Mouse (Mus musculus): ENCODE measurements around the gene Traf4.
"Not testable (repeated sequence)": the region's sequence is repeated elsewhere in the genome, so short reads cannot be mapped to it uniquely, and the experiment has no call there.

The Traf4 gene

DNA sequence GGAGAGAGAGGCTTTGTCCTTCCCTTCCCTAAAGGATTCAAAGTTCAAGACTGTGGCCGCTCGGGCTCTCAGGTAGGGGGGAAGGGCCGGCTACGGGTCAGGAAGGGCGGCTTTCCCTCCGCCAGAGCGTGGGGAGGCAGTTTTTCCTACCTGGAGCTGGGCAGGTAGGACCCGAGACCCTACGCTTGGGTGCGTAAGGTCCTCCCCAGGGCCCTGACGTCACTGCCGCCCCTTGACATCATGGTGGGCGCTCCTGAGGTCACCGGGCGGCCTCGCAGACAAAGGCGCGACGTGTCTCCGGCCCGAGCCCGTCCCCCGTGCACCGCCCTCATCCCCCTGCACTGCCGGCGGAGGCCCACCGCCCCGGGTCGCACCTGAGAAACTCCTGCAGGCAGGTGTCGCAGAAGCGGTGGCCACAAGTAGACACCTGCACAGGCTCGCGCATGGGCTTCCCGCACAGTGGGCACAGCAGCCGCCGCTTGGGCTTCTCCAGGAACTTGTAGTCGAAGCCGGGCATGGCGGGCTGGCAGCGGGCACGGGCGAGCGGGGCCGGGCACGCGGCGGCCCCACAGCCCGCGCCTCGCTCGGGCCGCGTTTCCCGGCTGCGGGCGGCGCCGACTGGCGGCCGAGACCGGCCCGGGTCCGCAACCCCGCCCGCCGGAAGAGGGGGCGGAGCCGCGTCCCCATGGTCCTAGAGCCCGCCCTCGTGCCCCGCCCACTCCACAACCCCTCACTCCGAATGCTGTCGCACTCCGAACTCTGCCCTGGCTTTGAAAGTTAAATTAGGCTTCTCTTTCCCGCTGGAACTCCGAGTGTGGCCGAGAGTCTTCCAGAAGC lies at the start of gene Traf4:
Gene Traf4, minus strand, starts transcription at position 666 of the 837 bp plus-strand sequence.
- in situ Hi-C loops (cut with MseI, MboI): no loop called here

DNA sequence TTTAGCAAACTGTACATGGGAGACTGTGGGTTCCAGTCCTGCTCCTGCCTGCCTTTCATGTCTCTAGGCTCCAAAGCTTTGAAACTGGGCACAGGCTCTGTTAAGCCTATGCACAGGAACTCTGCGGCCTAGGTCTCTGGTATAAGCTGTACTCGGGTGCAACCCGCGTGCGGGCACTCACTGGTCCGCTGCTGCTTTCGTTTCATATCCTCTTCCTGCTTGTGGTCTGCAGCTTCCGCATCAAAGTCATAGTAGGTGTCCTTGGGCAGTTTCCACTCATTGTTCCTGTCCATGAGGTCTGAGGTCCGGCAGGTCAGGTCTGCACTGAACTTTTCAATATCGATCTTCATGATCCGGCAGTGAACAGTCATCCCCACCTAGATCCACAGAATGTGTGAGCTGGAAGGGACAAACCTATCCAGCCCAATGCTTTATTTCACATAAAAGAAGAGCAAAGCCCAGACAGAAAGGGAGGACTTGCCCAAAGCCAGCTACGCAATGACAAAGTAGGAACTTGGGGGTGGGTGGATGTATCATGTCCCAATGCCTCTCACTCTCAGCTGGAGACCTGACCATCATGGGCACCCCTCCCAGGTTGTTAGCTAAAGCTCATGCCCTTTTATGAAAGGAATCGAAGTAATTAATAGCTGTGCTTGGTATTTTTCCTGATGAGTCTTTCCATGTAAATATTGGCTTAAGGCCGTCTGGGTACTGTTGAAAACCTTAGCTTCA lies 47.9 kb upstream of the Traf4 start:
- in situ Hi-C loops (cut with MseI, MboI): no loop called here

DNA sequence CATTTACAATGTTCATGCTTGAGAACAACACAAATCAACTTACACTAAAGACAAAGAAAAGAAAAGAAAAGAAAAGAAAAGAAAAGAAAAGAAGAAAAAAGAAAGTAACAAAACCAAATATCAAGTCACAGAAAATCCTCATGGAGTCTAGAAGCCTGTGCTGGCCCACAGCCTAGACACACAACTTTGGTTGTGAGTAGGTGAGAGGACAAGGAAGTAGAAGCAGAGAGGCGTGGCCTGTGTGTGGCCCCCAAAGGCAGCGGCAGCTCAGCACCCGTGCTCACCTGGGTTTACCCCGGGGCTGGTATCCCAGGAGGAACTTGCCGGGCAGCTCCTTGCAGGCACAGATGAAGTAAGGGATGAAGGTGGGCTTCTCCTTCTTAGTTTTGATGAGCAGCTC lies 46.1 kb upstream of the Traf4 start:
- in situ Hi-C loops (cut with MseI, MboI): no loop called here

DNA sequence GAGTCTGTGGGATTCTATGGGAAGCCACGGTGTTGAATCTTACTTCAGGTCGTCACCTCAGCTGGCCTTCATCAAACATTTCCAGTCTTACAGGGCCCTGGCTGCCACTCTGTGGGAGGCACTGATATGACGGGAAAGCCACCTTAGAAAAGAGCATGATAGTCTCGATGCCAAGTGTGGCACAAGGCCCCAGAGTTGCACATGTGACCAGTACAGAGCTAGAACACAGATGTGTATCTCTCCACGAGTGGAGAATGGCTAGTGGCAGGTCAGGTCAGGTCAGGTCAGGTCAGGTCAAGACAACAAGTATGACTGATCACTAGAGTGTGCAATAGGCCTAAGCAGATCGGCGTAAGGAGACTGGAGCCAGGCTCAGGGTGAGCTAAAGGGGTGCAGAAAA lies 45.2 kb upstream of the Traf4 start:
- in situ Hi-C loops (cut with MseI, MboI): no loop called here

DNA sequence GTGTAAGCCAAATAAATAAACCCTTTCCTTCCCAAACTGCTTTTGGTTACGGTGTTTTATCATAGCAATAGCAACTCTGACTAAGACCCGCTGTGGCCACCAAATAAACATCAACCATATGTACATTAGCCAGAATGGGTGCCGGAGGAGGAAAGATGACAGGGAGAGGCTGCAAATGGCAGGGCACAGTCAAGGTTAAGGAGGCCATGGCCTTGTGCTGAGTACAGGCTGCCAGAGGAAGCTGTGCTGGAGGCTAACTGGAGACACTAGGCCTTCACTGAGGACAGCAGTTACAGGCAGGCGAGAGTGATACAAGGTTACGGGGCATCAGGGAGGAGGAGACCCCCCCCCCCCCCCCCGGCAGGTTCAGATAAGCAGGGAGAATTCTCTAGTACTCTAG lies 44.5 kb upstream of the Traf4 start:
- in situ Hi-C loops (cut with MseI, MboI): no loop called here

DNA sequence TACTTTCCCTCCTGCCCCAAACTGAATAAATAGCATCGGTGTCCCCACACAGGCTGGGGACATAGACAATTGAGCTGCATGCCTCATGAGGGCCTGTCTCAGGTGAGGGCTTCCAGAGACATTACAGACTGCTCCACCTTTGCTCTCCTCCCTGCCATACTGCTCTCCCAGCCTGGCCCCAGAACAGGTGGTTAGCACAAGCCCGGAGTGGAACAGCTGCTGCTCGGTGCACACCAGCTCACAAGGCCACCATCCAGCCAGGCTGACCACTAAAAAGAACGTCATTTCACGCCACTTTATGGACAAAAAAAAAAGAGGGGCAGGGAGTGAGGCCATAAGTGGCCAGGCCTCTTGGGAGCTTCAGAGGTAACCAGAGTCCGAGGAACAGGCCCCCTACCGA lies 41.8 kb upstream of the Traf4 start:
- in situ Hi-C loops (cut with MseI, MboI): no loop called here

DNA sequence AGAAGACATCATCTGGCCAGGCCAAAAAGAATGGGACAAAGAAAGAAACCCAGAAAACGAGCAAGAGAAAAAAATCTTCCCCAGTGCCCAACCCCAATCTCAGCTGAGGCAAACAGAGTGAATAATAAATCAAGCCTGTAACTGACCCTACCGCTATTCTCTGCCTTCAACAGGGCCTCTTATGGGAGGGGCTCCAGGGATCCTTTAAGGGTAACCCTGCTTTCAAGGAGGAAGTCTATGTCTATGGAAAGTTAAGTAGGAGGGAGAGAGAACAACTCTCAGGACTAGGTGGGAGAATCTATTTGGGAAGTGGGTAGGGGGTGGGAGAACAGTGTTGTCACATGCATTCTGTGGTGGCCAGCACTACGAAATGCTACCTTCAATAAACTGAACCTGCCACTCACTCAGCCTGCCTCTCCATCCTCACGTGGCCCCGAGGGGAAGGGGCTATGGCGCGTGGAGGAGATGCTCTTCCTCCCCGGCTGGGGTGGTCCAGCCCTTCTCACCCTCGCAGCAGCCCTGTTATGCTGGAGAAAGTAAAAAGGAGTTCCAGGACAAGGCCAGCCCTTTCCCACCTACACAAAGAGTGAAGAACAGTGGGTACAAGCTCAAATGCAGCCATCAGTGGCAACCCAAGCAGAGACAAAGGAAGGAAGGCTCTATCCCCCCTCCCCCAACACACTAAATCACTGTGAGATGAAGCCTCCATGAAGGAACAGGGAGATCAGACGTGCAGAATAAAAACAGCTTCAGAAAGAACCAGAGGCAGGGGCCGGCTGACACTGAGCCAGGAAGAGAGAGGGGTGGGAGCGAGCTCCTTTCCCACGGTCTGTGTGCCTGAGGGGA lies 40.2 kb upstream of the Traf4 start:
- in situ Hi-C loops (cut with MseI, MboI): no loop called here

DNA sequence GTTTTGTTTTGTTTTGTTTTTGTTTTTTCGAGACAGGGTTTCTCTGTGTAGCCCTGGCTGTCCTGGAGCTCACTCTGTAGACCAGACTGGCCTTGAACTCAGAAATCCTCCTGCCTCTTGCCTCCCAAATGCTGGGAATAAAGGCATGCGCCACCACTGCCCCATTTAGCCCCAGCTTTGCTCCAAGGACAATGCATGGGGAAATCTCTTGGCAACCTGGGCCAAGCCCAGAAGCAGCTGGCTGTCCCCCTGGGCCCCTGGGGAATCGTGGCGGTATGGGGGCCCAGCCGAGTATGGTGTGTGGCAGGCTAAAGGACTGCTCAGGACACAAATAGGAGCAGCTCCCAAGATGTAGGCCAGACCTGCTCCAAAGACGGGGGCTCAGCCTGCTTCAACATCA lies 38.9 kb upstream of the Traf4 start:
- in situ Hi-C loops (cut with MseI, MboI): no loop called here

DNA sequence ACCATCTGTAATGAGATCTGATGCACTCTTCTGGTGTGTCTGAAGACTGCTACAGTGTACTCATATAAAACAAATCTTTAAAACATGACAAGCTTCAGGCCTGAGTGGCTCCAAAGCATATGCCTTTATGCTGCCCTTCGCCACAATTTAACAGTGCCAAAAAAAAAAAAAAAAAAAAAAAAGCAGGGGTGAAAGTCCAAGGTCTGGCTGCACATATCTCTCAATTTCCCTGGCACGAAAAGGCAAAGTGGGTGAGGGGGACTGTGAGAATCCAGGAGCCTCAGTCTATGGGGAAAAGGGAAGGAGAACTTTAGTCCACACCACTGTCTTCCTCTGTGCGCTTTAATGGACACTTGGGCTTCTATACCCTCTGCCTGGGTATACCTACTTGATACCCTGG lies 37.0 kb upstream of the Traf4 start:
- in situ Hi-C loops (cut with MseI, MboI): no loop called here

DNA sequence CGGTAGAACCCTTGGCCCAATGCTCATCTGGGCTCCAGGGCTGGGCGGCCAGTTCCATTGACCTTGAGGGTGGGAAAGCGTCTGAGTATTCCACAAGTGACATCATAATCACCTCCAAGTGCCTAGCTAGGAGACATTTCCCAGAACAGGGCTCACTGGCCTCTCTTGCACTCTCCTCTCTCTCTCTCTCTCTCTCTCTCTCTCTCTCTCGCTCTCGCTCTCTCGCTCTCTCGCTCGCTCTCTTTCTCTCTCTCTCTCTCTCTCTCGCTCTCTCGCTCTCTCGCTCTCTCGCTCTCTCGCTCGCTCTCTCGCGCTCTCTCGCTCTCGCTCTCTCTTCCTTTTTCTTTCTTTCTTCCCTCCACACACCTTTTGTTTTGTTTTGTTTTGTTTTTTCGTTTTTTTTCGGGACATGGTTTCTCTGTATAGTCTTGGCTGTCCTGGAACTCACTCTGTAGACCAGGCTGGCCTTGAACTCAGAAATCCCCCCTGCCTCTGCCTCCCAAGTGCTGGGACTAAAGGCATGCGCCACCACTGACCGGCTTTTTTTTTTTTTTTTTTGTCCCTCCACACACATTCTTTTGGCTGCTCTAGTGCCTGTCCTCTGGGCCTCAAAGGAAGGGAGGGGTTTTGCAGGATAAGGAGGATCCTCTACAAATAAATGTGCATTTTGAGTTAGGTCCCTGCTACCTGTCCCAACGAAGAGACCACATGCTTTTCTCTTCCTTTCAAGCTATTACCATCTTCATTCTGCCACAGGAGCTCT lies 29.9 kb upstream of the Traf4 start:
- in situ Hi-C loops (cut with MseI, MboI): no loop called here

DNA sequence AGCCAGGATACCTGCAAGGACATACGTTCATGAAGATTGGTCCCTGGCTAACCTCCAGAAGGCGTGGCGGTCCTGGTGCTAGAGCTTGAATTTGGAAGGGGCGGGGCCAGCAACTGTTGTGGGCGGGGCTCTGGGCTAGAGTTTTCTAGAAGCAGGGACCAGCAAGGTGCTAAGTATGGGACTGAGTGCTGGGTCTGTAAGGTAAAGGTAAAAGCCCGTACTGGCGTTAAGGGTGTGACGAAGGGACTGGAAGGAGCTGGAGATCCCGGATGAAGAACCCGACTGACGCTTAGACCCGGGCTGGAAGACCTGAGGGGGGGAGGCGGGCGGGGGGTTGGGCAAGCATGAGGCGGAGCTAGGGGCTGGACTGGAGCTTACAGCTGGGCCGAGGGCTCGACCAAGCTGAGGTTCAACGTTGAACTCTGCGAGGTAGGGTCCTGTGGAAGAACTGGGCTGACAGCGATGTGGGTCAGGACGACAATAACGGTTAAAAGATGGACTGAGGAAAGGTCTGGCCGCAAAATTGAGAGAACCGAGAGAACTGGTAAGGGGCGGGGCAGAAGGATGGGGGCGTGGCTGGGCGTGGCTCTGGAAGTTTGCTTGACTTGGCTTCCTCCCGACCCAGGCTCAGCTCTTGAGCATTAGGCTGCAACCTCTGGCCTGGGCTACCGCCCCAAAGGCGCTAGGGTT lies 29.2 kb upstream of the Traf4 start:
- in situ Hi-C loops (cut with MseI, MboI): no loop called here

DNA sequence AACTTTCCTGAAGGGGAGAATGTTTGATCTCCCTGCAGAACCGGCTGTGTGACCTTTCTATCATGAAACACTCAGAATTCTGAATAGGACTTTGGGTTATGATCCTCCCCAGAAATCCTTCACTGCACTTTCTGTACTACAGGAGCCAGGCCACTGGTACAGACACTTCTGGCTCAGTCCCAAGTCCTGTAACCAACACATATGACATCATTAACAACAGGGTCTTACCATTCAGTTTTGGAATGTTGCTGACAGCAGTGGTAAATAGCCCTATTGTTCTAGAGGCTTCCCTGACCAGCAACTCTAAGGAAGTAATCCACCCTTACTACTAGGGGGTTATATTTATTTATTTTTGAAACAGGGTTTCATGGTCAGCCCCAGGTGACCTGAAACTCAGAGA lies 27.7 kb upstream of the Traf4 start, which contains the start of gene Proca1:
Gene Proca1, plus strand, starts transcription at position 280 of the 400 bp plus-strand sequence.
- in situ Hi-C loops (cut with MseI, MboI): no loop called here

DNA sequence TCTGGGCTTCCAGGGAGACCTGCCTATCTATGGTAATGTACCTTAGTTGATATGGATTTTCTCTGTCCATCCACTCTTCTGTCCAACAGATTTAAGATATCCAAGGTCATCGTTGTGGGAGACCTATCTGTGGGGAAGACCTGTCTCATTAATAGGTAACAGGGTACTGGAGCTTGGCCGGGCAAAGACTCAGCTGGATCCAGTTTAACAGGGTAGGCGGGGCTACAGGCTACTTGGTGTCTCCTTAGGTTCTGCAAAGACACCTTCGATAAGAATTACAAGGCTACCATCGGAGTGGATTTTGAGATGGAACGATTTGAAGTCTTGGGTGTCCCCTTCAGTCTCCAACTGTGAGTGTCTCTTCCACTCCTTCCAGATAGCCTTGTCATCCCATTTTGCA lies 24.7 kb upstream of the Traf4 start:
- in situ Hi-C loops (cut with MseI, MboI): no loop called here

DNA sequence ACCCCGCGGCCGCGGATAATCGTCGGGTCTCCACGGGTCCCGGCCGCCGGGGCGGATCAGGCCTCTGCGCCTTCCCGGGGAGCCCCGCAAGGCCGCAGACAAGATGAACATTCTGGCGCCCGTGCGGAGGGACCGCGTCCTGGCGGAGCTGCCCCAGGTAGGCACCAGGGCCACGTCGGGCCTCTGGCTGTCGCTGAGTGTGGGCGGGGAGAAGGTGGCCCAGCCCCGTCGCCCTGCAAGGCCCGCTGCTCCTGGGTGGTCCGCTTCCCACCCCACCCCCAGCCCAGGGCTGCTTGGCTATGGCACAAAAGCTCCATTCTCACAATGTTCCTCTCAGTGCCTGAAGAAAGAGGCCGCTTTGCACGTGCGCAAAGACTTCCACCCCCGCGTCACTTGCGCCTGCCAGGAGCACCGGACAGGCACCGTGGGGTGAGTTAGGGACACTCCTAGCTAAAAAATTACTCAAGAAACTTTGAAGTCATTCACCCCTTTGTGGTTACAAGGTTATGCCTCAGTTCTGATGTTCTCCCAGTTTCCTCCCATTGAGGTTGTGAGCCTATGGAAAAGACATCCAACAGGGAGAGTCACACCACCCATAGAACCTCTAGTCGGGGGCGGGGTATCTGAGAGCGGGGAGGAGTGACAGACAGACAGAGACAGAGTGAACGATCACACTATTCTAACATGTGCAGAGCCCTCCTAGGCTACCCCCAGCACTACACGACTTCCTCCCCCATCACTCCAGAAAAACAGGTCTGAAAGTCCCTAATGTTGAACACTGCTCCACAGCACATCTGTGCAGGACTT lies 24.0 kb upstream of the Traf4 start:
- in situ Hi-C loops (cut with MseI, MboI): no loop called here

DNA sequence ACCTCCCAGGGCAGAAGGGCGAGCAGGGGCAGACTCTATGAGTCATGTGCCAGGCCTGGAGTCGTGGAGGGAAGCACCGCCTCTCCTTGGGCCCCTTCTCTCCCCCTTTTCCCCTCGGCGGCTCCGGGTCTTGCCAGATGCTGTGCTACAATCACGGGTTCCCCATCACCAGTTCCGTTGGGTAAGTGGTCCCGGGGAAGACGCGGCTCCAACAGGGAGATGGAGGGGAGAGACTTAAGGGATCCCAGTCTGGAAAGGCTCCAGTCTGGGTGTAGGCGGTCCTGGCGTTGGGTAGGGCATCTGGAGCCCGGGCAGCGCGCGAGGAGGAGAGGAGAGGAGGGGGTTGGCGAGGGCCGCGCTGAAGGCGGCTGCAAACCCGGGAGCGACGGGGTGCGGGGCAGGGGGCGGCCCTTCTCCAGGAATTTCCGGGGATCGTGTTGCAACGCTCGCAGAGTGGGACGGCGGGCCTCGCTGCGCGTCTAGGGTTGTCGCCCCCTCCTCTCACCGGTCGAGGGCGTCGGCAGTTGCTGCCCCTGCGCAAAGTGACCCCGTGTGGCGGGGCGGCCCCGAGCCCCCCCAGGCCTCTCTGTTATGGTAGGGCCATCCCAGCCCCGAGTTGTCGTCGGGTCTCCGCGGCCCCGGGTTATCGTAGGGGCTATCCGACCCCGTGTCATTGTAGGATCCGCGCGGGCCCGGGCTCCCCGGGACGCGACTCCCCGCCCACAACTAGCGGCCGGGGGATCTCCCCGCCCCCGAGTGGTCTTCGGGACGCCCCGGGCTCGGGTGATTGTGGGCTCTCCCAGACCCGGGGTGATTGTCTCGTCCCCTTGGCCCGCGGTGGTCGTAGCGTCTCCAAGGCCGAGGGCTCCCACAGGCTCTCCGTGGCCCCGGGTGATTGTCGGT lies 23.2 kb upstream of the Traf4 start, which contains the start of gene Rab34:
Gene Rab34, plus strand, starts transcription at position 100 of the 903 bp plus-strand sequence.
- in situ Hi-C loops (cut with MseI, MboI): no loop called here

DNA sequence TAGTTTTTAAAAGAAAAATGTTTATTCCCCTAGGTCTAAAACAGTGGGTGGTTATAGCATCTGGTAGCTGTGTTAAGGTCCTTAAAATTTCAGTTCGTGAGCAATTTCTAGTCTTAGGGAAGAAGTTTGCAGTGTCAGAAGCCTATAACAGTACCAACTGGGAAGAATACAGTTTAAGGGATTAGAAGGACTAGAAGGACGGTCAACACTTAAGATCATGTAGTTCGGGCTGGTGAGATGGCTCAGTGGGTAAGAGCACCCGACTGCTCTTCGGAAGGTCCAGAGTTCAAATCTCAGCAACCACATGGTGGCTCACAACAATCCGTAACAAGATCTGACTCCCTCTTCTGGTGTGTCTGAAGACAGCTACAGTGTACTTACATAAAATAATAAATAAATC lies 19.3 kb upstream of the Traf4 start:
- in situ Hi-C loops (cut with MseI, MboI): not testable (repeated sequence)

DNA sequence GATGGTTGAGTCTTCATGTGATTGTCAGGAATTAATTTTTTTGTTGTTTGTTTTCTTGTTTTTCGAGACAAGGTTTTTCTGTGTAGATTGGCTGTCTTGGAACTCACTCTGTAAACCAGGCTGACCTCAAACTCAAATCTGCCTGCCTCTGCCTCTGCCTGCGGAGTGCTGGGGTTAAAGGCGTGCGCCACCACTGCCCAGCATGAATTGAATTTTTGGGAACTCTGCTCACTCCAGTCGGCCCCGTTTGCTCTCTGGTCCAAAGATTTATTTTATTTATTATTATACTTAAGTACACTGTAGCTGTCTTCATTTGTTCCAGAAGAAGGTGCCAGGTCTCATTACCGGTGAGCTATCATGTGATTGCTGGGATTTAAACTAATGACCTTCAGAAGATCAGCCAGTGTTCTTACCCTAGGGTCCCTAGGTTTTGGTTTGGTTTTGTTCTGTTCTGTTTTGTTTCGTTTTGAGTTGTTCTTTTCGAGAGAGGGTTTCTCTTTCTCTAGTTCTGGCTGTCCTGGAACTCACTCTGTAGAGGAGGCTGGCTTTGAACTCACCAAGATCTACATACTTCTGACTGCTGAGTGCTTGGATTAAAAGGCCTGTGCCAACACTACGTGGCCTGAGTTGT lies 18.6 kb upstream of the Traf4 start:
- in situ Hi-C loops (cut with MseI, MboI): no loop called here

Data from mouse trophoblast stem cell (cell line).